Mouse (Mus musculus) embryo, embryonic 10 days (tissue): ENCODE measurements around the gene Fbxl21.
A peak's percentile ranks its signal among the peaks of the same experiment; 100 is the strongest.

ENCODE experiments used
- DNase-seq: peaks from one replicate; pipeline ENCODE4 v3.0.0-alpha.2; 2015; ENCODE audit warnings: low spot score

Gene Fbxl21

DNA sequence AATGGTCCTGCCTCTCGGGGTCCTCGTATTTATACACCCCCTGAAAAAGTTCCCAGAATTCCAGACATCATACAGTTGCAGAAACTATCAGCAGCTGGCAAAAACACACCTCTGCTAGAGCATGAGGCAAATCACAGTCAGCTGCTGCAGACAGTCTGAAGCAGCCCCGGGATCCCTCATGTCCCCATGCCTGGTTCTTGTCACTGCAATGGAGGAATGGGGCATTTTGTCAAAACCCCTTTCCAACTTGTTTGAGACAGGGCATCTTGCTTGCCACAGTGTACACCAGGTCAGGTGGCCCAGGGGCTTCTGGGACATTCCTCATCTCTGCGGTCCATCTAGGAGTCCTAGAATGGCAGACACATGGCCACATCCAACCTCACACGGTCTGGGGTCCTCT is 12.7 kb downstream of the Fbxl21 start:
- DNase-seq = no peak

DNA sequence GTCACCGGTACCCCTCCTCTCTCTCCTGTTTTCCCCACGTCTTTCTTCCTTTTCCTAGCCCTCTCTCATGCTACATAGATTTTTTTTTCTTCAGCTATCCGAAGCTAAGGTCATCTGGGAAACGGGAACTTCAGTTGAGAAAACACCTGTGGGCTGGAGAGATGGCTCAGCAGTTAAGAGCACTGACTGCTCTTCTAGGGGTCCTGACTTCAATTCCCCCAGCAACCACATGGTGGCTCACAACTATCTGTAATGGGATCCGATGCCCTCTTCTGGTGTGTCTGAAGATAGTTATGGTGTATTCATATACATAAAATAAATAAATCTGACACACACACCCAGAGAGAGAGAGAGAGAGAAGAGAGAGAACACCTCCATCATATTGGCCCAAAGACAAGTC is 13.3 kb downstream of the Fbxl21 start:
- DNase-seq = no peak

DNA sequence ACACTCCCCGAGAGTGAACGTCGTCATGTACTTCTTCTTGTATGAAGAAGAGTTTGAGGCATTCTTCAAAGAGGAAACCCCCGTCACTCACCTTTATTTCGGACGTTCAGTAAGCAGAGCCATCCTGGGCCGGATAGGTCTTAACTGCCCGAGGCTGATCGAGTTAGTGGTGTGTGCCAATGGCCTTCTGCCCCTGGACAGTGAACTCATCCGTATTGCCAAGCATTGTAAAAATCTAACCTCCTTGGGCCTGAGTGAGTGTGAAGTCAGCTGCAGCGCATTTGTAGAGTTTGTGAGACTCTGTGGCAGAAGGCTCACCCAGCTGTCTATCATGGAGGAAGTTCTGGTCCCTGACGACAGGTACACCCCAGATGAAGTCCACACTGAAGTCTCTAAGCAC is 14.8 kb downstream of the Fbxl21 start:
- DNase-seq = no peak

DNA sequence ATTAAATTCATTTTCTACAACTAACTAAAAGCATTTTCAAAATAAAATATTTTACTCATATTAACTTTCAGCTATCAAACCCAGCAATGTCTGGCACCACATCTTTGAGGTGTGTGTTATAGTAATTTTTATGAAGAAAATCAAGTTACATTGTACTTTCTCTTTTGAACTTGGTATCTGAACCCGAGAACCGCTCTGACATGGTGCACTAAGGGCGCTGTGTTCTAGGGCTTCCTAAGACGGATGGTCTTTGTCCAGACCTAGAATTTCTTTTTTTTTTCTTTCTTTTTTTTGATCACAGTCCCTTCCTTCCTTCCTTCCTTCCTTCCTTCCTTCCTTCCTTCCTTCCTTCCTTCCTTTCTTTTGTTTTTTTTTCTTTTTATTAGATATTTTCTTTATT is 17.6 kb downstream of the Fbxl21 start:
- no peak for DNase-seq

DNA sequence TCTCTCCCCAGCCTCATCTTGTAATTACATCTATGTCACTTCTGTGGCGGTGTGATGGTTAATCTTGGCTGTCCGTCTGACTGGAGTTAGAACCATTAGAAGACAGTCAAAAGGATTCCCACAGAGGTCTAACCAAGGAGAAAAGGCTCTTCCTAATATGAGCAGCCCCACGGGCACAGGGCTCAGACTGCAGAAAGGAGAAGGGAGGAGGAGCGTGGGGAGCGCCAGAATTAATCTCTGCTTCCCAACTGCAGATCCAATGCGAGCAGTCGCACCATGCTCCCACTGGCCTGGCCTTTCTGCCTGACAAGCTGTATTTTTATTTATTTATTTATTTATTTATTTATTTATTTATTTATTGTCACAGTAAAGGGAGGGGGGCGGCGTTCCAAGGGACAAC is 21.5 kb downstream of the Fbxl21 start:
- no peak for DNase-seq

DNA sequence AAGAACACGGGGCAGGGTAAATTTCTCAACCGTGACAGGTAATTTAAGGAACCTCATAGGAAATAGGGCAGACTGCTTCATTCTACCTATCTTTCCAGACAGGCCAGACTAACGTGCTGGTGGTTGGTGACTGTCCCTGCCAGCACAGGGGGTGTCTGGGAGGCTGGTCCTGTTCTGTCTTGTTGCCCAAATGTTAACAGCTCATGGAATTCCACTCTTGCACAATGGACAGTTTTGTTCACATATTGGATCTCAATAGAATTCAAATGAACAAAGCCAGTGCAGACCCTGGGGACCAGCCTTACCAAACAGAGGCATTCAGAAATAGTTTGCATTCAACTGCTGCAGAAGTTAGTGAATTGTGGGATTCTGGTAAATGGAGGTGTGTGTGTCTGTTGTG is 22.7 kb downstream of the Fbxl21 start:
- no peak for DNase-seq

DNA sequence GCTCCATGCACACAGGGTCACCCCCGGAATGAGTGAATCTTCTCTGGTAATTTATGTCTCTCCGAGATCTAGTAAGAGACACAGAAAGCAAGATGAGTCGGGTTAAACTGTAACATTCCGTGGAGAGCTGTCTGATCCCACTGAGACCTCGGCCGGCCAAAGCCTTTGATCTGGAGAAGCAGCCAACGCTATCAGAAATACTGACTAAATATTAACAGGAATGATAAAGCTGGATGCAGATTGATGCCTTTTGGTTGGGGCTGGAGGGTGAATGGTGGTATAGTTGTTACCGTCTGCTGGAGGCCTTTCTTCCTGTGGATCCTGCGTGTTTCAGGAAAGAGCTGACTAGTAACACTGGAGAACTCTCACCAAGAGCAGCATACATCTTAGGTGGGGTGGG is 26.1 kb downstream of the Fbxl21 start, which contains the start of gene Lect2:
Lect2 (minus strand) TSS at position 102 of the 400 bp plus-strand sequence.
- DNase-seq = no peak

DNA sequence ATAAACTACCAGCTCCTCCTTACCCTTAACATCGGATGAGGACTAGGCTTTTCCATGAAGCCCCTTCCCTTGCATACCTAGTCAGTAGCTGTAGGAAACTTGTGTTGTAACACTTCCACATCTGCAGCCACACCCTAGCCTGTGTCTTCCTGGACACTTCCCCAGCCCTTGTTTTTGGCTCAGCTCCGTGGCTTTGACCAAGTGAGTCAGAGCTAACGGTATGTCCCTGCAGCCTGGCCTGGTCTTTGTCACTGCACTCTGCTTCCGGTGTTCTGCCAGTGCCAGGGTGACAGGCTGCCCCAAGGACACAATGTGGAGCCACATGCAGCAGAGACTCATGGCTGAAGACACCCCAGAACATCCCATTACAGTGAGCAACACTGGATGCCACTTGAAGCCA is 27.1 kb downstream of the Fbxl21 start:
- DNase-seq = no peak

DNA sequence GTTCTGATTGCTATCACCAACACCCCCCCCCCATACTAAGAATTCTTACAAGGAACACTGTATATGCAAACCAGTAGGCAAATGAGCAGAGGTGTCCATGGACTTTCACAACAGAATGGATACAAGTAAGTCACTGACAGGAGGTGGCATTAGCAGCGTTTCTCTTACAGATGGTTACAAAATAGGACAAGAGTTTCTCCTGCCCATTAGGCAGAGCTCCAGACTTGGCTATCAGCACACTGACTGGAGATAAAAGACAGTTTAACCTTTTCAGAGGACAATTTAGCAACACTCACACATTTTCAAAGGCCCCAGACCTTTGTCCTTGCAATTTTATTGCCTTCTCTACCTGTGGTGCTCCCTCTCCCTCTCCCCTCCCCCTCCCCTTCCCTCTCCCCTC is 28.3 kb downstream of the Fbxl21 start:
- DNase-seq = no peak

DNA sequence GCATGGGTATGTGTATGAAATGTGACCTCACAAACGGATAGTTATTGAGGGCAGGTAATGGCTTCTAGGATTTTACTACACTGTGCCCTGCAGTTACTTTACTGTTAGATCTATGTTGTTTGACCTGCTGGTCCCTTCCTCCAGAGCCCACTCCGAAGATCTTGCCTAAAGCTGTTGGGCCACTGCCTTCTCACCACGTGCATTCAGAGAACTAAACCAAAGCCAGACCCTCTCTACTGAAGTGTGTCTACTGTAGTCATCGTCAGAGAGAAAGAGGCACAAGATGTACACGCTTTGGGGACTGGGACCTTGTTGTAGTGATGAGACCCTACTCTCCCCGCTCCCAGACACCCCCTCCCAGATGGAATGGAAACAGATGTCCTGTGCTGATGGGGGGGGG is 29.4 kb downstream of the Fbxl21 start:
- DNase-seq = no peak

DNA sequence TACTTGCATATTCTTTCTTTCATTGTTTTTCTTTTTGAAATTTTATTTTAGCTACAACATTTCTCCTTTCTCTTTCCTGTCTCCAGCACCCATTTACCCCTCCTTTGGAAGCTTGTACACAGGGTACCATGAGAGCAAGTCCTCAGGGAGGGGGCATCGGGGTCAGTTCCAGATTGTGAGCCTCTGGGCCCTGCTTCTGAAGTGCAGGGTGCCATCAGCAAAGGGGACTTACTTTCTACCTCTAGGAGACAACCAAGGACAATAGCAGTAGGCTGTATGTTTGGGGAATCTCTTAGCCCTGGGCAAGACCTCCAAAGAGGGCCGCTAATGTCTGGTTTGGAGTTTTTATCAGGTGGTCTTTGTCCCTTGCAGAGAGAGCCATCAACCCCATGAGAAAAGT is 31.7 kb downstream of the Fbxl21 start:
- DNase-seq = no peak

DNA sequence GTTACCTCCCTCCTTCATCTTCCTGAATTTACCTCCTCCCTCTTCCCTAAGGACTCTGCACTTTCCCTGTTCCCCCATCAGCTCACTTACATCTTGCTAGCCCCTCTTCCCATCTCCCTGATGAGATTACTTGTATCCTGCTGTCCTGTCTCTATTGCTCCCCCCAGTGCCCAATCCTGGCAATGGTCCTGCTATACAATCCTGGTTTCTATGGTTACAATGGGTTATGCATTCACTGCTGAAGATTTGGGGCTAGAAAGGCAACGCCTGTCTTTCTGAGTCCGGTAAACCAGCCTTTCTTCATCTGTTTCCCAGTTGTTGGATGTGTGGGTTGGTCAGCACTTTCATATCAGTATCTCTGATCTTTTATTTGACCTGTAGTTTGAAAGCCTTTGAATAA is 32.1 kb downstream of the Fbxl21 start:
- peak; percentile 85 for DNase-seq

DNA sequence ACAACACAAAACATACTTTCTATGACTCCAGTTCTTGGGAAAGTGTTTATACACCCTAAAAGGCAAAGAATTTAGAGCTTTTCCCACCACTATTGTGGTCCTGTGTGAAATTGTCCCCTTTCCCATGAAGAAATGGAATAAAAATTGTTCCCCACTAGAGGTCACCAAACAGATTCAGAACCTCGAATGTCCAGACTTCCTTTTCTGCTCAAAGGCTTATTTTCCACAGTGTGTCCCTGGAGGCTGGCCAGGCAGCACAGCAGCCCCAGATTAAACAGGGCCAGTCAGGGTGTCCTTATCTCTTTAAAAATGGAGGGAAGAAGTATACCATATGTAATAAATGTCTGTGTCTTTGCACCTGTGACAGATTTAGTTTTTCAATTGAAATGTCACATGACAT is 33.7 kb downstream of the Fbxl21 start:
- peak; percentile 56 for DNase-seq

DNA sequence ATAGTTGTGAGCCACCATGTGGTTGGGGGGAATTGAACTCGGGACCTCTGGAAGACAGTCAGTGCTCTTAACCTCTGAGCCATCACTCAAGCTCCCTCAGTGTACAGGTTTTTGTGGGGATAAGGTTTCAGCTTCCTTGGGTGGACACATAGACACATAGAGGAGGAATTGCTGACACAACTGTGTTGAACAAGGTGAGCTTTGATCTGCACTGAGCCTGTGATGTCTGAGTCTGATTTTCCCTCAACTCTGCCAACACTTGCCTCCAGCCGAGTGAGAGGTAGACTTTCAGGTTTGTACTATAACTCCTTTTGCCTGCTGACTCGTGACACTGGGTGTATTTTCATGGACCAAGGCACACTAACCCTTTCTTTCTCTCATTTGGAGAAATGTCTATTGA is 34.4 kb downstream of the Fbxl21 start:
- no peak for DNase-seq

DNA sequence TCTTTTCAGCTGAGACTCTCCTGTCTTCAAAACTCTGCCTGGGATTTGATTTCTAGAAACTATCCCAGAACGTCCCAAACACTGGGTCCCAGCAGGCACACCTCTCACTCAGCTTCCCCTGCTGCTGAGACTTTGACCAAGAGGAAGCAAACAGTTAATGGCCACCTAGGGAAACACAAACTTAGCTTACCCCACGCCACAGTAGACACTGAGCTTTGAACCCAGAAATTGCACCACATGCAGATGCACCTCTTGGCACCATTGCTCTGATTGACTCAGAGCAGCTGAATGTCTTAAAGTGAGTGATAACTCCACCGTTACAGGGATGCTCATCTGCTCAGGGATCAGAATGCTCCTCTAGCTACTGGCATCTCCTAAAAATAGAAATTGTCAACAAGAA is 36.5 kb downstream of the Fbxl21 start:
- no peak for DNase-seq

DNA sequence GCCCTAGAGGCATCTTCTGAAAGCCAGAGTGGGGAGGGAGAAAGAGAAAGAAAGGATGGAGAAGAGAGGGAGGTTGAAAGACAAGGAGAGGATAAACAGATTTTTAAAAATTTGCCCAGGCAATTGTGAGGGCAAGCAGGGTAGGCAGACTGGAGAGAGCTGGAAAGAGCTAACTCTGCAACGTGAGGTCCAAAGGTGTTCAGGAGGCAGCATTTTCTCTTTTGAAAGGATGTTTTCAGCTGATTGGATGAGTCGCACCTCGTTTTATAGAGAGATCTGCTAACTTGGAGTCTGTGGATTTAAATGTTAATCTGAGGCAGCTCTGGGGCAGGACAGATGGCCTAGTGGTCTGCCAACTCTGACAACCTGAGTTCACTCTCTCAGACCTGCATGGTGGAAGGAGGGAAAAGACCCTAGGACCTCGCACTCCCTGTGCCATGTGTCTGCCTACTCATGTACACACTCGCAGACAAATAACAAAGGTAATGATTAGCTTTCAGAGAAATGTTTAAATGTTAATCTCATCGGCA is 37.6 kb downstream of the Fbxl21 start:
- DNase-seq = no peak

DNA sequence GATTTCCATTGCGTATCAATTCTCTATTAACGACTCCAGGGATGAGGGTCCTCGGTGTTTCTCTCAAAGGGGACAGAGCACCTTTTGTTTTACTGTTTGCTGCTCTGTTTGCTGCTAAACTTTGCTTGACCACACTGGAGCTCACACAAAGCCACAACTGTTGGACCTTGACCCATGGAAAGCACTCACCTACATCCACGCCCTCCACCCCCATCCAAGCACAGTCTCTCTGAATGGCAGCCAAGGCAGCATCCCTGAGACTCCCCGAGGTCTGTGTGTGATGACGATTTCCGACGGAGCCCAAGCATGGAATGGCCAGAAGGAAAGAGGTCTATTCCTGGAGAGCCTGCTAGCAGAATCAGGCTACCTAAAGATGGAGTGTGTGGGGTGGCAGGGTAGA is 38.9 kb downstream of the Fbxl21 start:
- no peak for DNase-seq

DNA sequence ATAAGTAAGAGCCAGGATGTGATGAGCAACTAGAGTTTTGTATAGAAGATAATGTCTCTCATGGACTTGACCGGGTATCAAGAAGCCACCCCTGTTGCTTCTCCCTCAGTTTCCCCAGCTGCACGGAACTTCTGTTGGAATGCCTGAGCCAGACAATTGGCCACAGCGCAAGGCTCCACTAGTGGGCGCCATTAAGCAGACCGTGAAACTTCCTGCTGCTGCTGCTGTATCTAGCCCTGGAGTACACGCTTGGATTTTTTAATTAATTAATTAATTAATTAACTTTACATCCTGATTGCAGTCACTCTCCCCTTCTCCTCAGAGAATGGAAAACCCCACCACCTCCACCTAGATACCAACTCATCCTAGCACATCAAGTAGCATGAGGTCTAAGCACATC is 40.8 kb downstream of the Fbxl21 start:
- DNase-seq = peak; percentile 59

DNA sequence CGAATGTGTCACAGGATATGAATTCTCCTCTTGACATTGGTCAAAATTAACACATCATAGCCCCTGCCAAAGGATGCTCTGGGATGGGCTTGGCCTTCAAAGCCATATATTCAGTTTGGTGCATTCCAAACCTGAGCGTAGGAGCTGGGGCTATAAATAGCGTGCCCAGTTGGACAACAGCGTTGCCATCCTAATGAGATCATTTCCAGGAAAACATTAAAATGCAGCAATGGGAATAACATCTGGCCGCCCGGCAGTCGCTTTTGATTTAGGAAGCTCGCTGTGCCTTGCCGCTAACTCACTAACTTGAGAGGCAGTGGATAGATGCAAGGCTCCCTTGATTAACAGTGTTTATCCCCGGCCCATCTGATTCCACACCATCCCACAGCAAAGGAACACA is 44.1 kb downstream of the Fbxl21 start:
- no peak for DNase-seq

DNA sequence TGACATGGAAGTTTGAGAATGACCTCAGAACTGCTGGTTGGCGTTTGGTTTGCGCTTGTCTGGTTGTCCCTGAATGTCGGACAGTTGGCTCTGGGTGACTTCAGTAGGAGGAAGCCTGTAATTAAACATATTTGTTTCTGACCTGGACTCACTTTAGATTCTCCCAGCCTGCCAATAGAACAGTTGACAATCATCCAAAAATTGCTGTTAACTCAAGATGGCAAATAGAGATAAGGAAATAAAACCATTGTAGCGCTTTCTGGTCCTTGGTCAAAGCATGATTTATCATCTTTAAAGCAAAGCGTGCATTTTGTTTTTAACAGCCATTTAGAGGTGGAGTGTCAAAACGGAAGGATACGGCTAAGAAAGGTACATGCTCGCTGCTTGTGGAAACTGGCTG is 49.4 kb downstream of the Fbxl21 start:
- no peak for DNase-seq

DNA sequence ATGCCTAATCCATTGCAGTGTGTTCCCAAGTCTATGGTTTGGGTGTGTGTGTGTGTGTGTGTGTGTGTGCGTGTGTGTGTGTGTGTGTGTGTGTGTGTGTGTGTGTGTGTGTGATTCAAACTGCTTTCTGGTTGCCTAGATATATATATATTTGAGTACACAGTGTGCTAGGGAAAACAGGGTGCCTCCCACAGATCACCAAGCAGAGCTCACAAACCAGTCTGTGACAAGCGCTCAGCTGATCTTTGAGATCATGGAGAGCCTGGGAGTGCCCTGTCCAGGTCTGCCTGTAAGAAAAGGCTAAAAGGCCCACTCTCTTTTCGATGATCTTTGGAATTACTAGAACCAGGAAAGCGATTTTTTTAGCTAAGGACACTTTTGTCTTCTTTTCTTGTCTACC is 52.8 kb downstream of the Fbxl21 start:
- no peak for DNase-seq

DNA sequence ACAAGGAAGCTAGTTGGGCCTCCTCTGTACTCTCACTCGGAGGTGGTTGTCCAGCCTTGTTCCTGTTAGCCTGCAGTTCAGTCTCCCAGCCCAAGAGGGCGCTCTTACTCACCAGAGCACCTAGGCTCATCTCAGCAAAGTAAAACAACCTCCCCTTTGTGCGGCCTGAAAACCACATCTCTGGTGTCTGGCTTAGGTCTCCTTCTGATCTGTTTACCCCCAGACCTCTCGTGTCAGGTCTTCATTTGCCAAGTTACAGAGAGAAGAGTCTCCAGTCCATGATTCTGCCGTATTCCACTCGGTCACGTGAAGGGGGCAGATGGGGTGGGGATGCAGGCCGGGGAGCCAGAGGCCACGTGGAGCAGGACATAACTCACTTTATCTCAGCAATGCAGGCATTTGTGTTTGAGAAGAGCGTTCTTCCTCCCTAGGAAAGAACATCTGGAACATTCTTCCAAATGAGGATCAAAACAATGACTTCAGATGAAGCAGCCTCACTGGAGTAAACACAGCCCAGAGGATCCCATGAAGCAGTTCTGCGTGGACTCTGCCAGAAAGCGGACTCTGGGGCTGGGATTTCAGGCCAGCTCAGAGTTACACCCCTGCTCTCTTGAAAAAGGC is 53.5 kb downstream of the Fbxl21 start:
- peak; percentile 88 for DNase-seq

DNA sequence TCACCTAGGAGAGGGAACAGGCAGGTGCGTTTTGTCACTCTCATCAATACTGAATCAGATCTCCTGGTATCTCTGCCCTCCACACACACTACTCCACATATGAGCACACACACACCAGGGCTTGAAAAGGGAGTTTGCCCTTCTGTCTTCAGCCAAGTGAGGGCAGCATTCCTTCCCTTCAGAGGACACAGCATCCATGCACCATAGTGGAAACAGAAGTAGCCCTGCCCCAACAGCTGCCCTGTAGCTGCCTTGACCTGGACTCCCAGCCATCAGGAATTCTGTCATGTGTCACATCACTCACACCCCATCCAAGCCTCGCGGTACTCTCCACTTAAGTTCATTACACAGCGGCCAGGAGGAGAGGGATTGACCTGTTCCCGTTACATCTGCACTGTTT is 55.8 kb downstream of the Fbxl21 start:
- peak; percentile 68 for DNase-seq

DNA sequence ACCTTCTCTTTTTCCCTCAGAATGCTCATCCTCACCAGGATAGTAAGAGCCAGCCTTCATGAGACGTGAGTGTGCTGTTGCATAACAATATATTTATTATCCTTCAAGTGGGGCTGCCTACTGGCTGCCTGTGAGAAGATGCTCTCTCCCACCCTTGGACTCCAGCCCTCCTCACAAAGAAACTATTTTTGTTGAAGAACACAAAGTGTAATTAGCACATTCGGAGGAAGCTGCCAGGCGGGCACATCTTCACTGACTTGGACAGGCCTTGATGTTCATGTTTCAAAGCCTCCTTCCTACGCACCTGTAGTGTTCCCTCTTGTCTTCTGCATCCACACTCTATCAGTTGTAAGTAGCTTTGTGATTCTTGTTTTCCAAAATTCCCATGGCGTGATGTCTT is 58.2 kb downstream of the Fbxl21 start:
- DNase-seq = no peak

DNA sequence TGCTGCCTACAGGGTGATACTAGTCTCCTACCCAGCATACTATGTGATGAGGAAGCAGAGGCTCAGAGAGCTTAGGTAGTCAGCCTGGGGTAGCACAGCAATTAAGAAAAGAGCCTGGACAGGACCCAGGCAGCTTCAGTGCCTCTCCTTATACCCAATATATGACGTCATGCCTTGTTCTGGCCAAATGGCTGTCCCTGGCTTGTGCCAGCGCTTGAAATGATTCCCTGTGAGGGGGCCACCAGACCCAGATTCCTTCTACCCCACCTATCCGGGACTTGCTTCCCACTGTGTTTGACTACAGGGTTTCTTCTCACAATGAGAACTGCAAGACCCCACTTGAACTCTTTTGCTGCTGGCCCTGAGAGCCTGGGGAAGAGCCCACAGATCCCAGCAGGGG is 59.2 kb downstream of the Fbxl21 start:
- DNase-seq = peak; percentile 67
